In genomic region chr15:103123343-103123742, GRCm38 (mm10) we compare ENCODE assay signal across 26 mouse cellular contexts. TPM values are rescaled to one million over a fixed set of nuclear protein-coding genes. Genes with fewer than 3 reads are reported as not detected.
DNase-seq lines count a peak whose midpoint lies in the region; ATAC-seq and TF ChIP-seq lines count a peak whose summit lies in the region.
"Had no signal": no experiment of that assay in that cellular context is flagged by ENCODE, and none has a peak within 500 bp of the region (broad histone marks: within the 10 kb centered on the region; RNA-seq: fewer than 3 reads in every experiment).

No protein-coding gene starts in this region.

- no peak for DNase-seq in hindbrain, postnatal 0 days (ENCODE audit: low spot score)
- DNase-seq in kidney, adult 9 months = no peak
- DNase-seq in lung, embryonic 14.5 days = no peak
- no peak for DNase-seq in lung, adult 18-20 months
- DNase-seq in limb, embryonic 10.5 days (ENCODE audit: low spot score) = no peak
- no peak for DNase-seq in adrenal gland, adult 8-10 months
- DNase-seq: adrenal gland, postnatal 10 days; cerebellum, adult 8-10 months; cerebellum, postnatal 25 days; gastrocnemius, postnatal 14 days; heart, adult 11 months; lung, postnatal 10 days; midbrain, embryonic 14.5 days; thymus, adult 2 months; thymus, postnatal 36 days had no signal

- no peak overlapping the region for H3K4me3 ChIP-seq in hindbrain, embryonic 13.5 days
- H3K4me3 ChIP-seq in hindbrain, postnatal 0 days (ENCODE audit: low read length) = no peak overlapping the region
- no peak overlapping the region for H3K4me3 ChIP-seq in kidney, embryonic 15.5 days (replicated peaks)
- H3K4me3 ChIP-seq in lung, embryonic 14.5 days (ENCODE audit: low read depth, low read length) = no peak overlapping the region
- no peak overlapping the region for H3K4me3 ChIP-seq in limb, embryonic 10.5 days
- H3K4me3 ChIP-seq: heart, embryonic 10.5 days; heart, embryonic 15.5 days; hindbrain, embryonic 15.5 days; layer of hippocampus, adult 2 months; left cerebral cortex, adult 2 months had no signal

- H3K9me3 ChIP-seq in hindbrain, embryonic 13.5 days = no peaks in the 10 kb centered on the region
- H3K9me3 ChIP-seq in hindbrain, postnatal 0 days (ENCODE audit: low read length) = no peaks in the 10 kb centered on the region
- H3K9me3 ChIP-seq in kidney, embryonic 15.5 days (replicated peaks) = no peaks in the 10 kb centered on the region
- no peaks in the 10 kb centered on the region for H3K9me3 ChIP-seq in lung, embryonic 14.5 days (ENCODE audit: low read depth, low read length)
- H3K9me3 ChIP-seq in limb, embryonic 10.5 days (replicated peaks) = no peaks in the 10 kb centered on the region
- H3K9me3 ChIP-seq: heart, embryonic 10.5 days; heart, embryonic 15.5 days; hindbrain, embryonic 15.5 days had no signal

- peaks cover 50% of the 10 kb centered on the region for H3K4me1 ChIP-seq in hindbrain, embryonic 13.5 days (replicated peaks)
- H3K4me1 ChIP-seq in hindbrain, postnatal 0 days (ENCODE audit: insufficient read depth, low read length) = no peaks in the 10 kb centered on the region; the same call in 1 of the 2 replicates
- H3K4me1 ChIP-seq in kidney, embryonic 15.5 days = peaks cover 82% of the 10 kb centered on the region
- H3K4me1 ChIP-seq in lung, embryonic 14.5 days (ENCODE audit: insufficient read depth) = peaks cover 11% of the 10 kb centered on the region
- peaks cover 74% of the 10 kb centered on the region for H3K4me1 ChIP-seq in limb, embryonic 10.5 days

- ATAC-seq in hindbrain, embryonic 13.5 days (ENCODE audit: low FRiP score) = no peak
- no peak for ATAC-seq in hindbrain, postnatal 0 days
- no peak; the same call in 1 of the 2 replicates for ATAC-seq in kidney, embryonic 15.5 days (replicated peaks; ENCODE audit: low FRiP score)
- peak; percentile 19; the same call in 1 of the 2 replicates for ATAC-seq in lung, embryonic 14.5 days (ENCODE audit: insufficient read depth)
- ATAC-seq: forebrain, embryonic 14.5 days; intestine, postnatal 0 days had no signal

- no peak for TF ChIP-seq CTCF in hindbrain, postnatal 0 days (IDR thresholded peaks at IDR 0.05; ENCODE audit: low read depth)
- TF ChIP-seq CTCF in lung, embryonic 14.5 days (IDR thresholded peaks at IDR 0.05; ENCODE audit: low read depth) = no peak

- H3K27ac ChIP-seq in hindbrain, embryonic 13.5 days = peak overlapping the region; percentile 30; the same call in 1 of the 2 replicates
- H3K27ac ChIP-seq in hindbrain, postnatal 0 days = no peak overlapping the region
- peak overlapping the region; percentile 61; the same call in 1 of the 2 replicates for H3K27ac ChIP-seq in kidney, embryonic 15.5 days
- H3K27ac ChIP-seq in lung, embryonic 14.5 days (ENCODE audit: low read depth) = no peak overlapping the region
- H3K27ac ChIP-seq in limb, embryonic 10.5 days = peak overlapping the region; percentile 20; the same call in 1 of the 2 replicates
- H3K27ac ChIP-seq: heart, embryonic 10.5 days; heart, embryonic 15.5 days; hindbrain, embryonic 15.5 days; layer of hippocampus, adult 2 months; left cerebral cortex, adult 2 months; liver, embryonic 14.5 days had no signal

- WGBS in hindbrain, embryonic 13.5 days = 60% methylated on average over 8 of the region's 8 CpGs
- WGBS in hindbrain, postnatal 0 days = 57% methylated on average over 8 of the region's 8 CpGs
- WGBS in kidney, embryonic 15.5 days = 14% methylated on average over 8 of the region's 8 CpGs
- 35% methylated on average over 8 of the region's 8 CpGs for WGBS in lung, embryonic 14.5 days
- WGBS in limb, embryonic 10.5 days = 15% methylated on average over 8 of the region's 8 CpGs

- H3K36me3 ChIP-seq in hindbrain, embryonic 13.5 days = no peaks in the 10 kb centered on the region
- no peaks in the 10 kb centered on the region for H3K36me3 ChIP-seq in hindbrain, postnatal 0 days (ENCODE audit: insufficient read depth, low read length)
- H3K36me3 ChIP-seq in kidney, embryonic 15.5 days = no peaks in the 10 kb centered on the region
- H3K36me3 ChIP-seq in lung, embryonic 14.5 days (ENCODE audit: insufficient read depth) = no peaks in the 10 kb centered on the region
- no peaks in the 10 kb centered on the region for H3K36me3 ChIP-seq in limb, embryonic 10.5 days
- H3K36me3 ChIP-seq: G1E; heart, embryonic 10.5 days; heart, embryonic 15.5 days; hindbrain, embryonic 15.5 days had no signal

- H3K4me2 ChIP-seq in hindbrain, embryonic 13.5 days = no peak overlapping the region
- no peak overlapping the region for H3K4me2 ChIP-seq in hindbrain, postnatal 0 days (ENCODE audit: low read depth, low read length)
- peak overlapping the region; percentile 15; the same call in 1 of the 2 replicates for H3K4me2 ChIP-seq in kidney, embryonic 15.5 days
- no peak overlapping the region for H3K4me2 ChIP-seq in lung, embryonic 14.5 days
- H3K4me2 ChIP-seq: heart, embryonic 15.5 days; hindbrain, embryonic 15.5 days had no signal

- H3K9ac ChIP-seq in hindbrain, embryonic 13.5 days = no peak overlapping the region
- H3K9ac ChIP-seq in hindbrain, postnatal 0 days (replicated peaks; ENCODE audit: low read length) = no peak overlapping the region
- H3K9ac ChIP-seq in kidney, embryonic 15.5 days = no peak overlapping the region
- H3K9ac ChIP-seq in lung, embryonic 14.5 days = no peak overlapping the region
- H3K9ac ChIP-seq: heart, embryonic 15.5 days; hindbrain, embryonic 15.5 days; liver, embryonic 14.5 days had no signal

- peaks cover 26% of the 10 kb centered on the region for H3K27me3 ChIP-seq in hindbrain, embryonic 13.5 days
- peaks cover under 1% of the 10 kb centered on the region; the same call in 1 of the 2 replicates for H3K27me3 ChIP-seq in hindbrain, postnatal 0 days (ENCODE audit: insufficient read depth, low read length)
- H3K27me3 ChIP-seq in kidney, embryonic 15.5 days = peaks cover 42% of the 10 kb centered on the region
- H3K27me3 ChIP-seq in lung, embryonic 14.5 days (ENCODE audit: insufficient read depth, low read length) = 0 out of 2 replicates have a peak, but pooled peaks cover 8% of the 10 kb centered on the region
- H3K27me3 ChIP-seq in limb, embryonic 10.5 days (ENCODE audit: low read depth, poor library complexity, severe bottlenecking) = peaks cover 82% of the 10 kb centered on the region
- H3K27me3 ChIP-seq: hindbrain, embryonic 15.5 days had no signal

RNA-seq across cellular contexts. Expression of gene Smug1, which starts 43.5 kb away (rescaled TPM):
- 40.7 and 41.2 TPM in 2 replicates for polyA plus RNA-seq in hindbrain, embryonic 13.5 days (2015; fragmentation: Nextera tagmentation; extraction: Ambion mirVana)
- 22.7 and 40.1 TPM in 2 replicates for total RNA-seq in hindbrain, postnatal 0 days (2014; rRNA removed)
- polyA plus RNA-seq in hindbrain, postnatal 0 days (2015; fragmentation: Nextera tagmentation; extraction: Ambion mirVana) = 11.9 and 13.2 TPM in 2 replicates
- 17.7 and 18.0 TPM in 2 replicates for polyA plus RNA-seq in kidney, embryonic 15.5 days (2015; fragmentation: Nextera tagmentation; extraction: Ambion mirVana)
- polyA plus RNA-seq in lung, embryonic 14.5 days (2014; fragmentation: Nextera tagmentation; extraction: Ambion mirVana) = 18.0 and 18.1 TPM in 2 replicates
- polyA plus RNA-seq in limb, embryonic 10.5 days (2016; fragmentation: Nextera tagmentation; extraction: Ambion mirVana) = 16.2 and 16.8 TPM in 2 replicates
- 10 to 100 TPM; 14.3 to 22.9 (median 15.7) TPM for total RNA-seq in adrenal gland, adult 8-10 months (2022)

Comparison
In these comparisons a context has a peak if more than half of its experiments do, and no peak if none do; other contexts are left out.
1. H3K27ac ChIP-seq: peak in hindbrain, embryonic 13.5 days (single experiment), kidney, embryonic 15.5 days (single experiment) and limb, embryonic 10.5 days (single experiment); none in hindbrain, postnatal 0 days (single experiment) and lung, embryonic 14.5 days (single experiment).